Mouse (Mus musculus) spleen, adult 2 months (tissue): Measurements from ENCODE around the gene Slit3.

ENCODE experiments used
- CTCF ChIP-seq: fragments of 200-500 bp; IDR thresholded peaks from 2 replicates; pipeline ENCODE4 v1.5.1; 2011; ENCODE audit warnings: mild to moderate bottlenecking, inconsistent platforms; ENCODE audit not compliant: insufficient read depth, insufficient read length, insufficient replicate concordance; ENCODE audit errors: extremely low read depth
- POLR2A ChIP-seq: fragments of 200-500 bp; IDR thresholded peaks from 2 replicates; pipeline ENCODE4 v1.6.1; 2011; ENCODE audit warnings: low read depth, low read length, inconsistent platforms

DNA sequence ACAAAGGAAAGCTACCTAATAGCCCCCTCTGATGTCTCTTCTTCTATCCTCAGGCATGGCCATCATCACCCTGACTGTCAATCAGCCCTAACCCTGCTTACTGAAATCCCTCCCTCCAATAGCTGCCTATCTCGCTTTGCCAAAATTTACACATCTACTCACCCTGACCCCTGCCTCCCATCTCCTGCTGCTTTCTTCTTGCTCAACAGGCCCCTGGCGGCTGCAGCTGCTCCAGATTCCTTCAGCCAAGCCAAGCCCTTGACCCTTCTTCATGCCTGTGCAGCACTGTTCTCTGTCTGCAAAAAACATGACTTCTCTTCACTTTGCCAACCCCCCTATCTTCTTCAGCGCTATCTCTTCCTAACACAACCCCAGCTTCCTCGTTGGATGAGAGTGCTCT, 245.6 kb downstream of the Slit3 start:
- TF ChIP-seq CTCF, result no peak
- TF ChIP-seq POLR2A, result no peak
